Comparison of ENCODE assay signal across 10 mouse cellular contexts in genomic region chr5:93282446-93283107, GRCm38 (mm10). TPM values are rescaled to one million over a fixed set of nuclear protein-coding genes. Genes with fewer than 3 reads are reported as not detected.
A peak's percentile ranks its signal among the peaks of the same experiment; 100 is the strongest.
DNase-seq lines count a peak whose midpoint lies in the region; ATAC-seq and TF ChIP-seq lines count a peak whose summit lies in the region.
"Had no signal": no experiment of that assay in that cellular context is flagged by ENCODE, and none has a peak within 500 bp of the region (broad histone marks: within the 10 kb centered on the region; RNA-seq: fewer than 3 reads in every experiment).

No protein-coding gene starts in this region.

- H3K27ac ChIP-seq in intestine, embryonic 15.5 days: no peak overlapping the region
- H3K27ac ChIP-seq in lung, postnatal 0 days (ENCODE audit: low read length): peak overlapping the region; percentile 75
- no peak overlapping the region for H3K27ac ChIP-seq in hindbrain, embryonic 16.5 days (ENCODE audit: low read depth, low read length)

- H3K4me2 ChIP-seq in intestine, embryonic 15.5 days (replicated peaks): no peak overlapping the region
- no peak overlapping the region for H3K4me2 ChIP-seq in lung, postnatal 0 days (replicated peaks; ENCODE audit: low read depth, low read length)
- no peak overlapping the region for H3K4me2 ChIP-seq in hindbrain, embryonic 16.5 days (ENCODE audit: low read length)

- H3K9me3 ChIP-seq in intestine, embryonic 15.5 days: no peaks in the 10 kb centered on the region
- H3K9me3 ChIP-seq in lung, postnatal 0 days (ENCODE audit: low read length): no peaks in the 10 kb centered on the region
- no peaks in the 10 kb centered on the region for H3K9me3 ChIP-seq in hindbrain, embryonic 16.5 days (ENCODE audit: control insufficient read depth, low read length)
- H3K9me3 ChIP-seq: megakaryocyte, embryonic 14.5 days had no signal

- TF ChIP-seq CTCF in C2C12 (IDR thresholded peaks at IDR 0.05; ENCODE audit: control insufficient read depth, insufficient read depth, insufficient read length): no peak
- no peak for TF ChIP-seq CTCF in lung, postnatal 0 days (IDR thresholded peaks at IDR 0.05)

- no peak overlapping the region for H3K9ac ChIP-seq in intestine, embryonic 15.5 days
- no peak overlapping the region for H3K9ac ChIP-seq in lung, postnatal 0 days (replicated peaks; ENCODE audit: low read depth)
- H3K9ac ChIP-seq in hindbrain, embryonic 16.5 days (ENCODE audit: low read depth, low read length): no peak overlapping the region

- H3K79me2 ChIP-seq in C2C12 (ENCODE audit: control insufficient read depth, insufficient read depth): no peaks in the 10 kb centered on the region

- no peaks in the 10 kb centered on the region for H3K36me3 ChIP-seq in C2C12 (ENCODE audit: control insufficient read depth, insufficient read depth)
- H3K36me3 ChIP-seq in intestine, embryonic 15.5 days: no peaks in the 10 kb centered on the region
- H3K36me3 ChIP-seq in lung, postnatal 0 days (ENCODE audit: insufficient read depth, low read length): peaks cover 2% of the 10 kb centered on the region; the same call in 1 of the 2 replicates
- H3K36me3 ChIP-seq in hindbrain, embryonic 16.5 days (ENCODE audit: control insufficient read depth, insufficient read depth, low read length): no peaks in the 10 kb centered on the region

- H3K27me3 ChIP-seq in C2C12 (ENCODE audit: control insufficient read depth, insufficient read depth, insufficient read length): no peaks in the 10 kb centered on the region
- no peaks in the 10 kb centered on the region for H3K27me3 ChIP-seq in intestine, embryonic 15.5 days (replicated peaks)
- H3K27me3 ChIP-seq in lung, postnatal 0 days (replicated peaks; ENCODE audit: insufficient read depth, low read length): no peaks in the 10 kb centered on the region
- no peaks in the 10 kb centered on the region for H3K27me3 ChIP-seq in hindbrain, embryonic 16.5 days (replicated peaks; ENCODE audit: control insufficient read depth, insufficient read depth, low read length)
- H3K27me3 ChIP-seq: Patski had no signal

- H3K4me3 ChIP-seq in C2C12 (ENCODE audit: insufficient read depth, poor library complexity, severe bottlenecking): no peak overlapping the region
- H3K4me3 ChIP-seq in intestine, embryonic 15.5 days (replicated peaks): no peak overlapping the region
- no peak overlapping the region for H3K4me3 ChIP-seq in lung, postnatal 0 days (ENCODE audit: low read depth, low read length)
- H3K4me3 ChIP-seq in hindbrain, embryonic 16.5 days (ENCODE audit: low read length): no peak overlapping the region
- H3K4me3 ChIP-seq: megakaryocyte, embryonic 14.5 days had no signal

- peak; percentile 85 for DNase-seq in lung, postnatal 0 days (ENCODE audit: low spot score)
- no peak for DNase-seq in thymus, postnatal 0 days (ENCODE audit: low spot score)
- DNase-seq in cerebellum, postnatal 10 days: no peak
- DNase-seq in cerebellum, postnatal 25 days: no peak

- WGBS in intestine, embryonic 15.5 days: 73% methylated on average over 14 of the region's 14 CpGs
- 55% methylated on average over 14 of the region's 14 CpGs for WGBS in lung, postnatal 0 days
- 80% methylated on average over 14 of the region's 14 CpGs for WGBS in hindbrain, embryonic 16.5 days

- no peak overlapping the region for H3ac ChIP-seq in C2C12 (ENCODE audit: control insufficient read depth, insufficient read length, low read depth)

- ATAC-seq in common myeloid progenitor, adult 5-6 weeks (replicated peaks; ENCODE audit: low read depth, poor library complexity, severe bottlenecking): peak; percentile 47; the same call in 1 of the 2 replicates
- ATAC-seq in intestine, embryonic 15.5 days: peak; percentile 72
- peak; percentile 94 for ATAC-seq in lung, postnatal 0 days
- no peak for ATAC-seq in hindbrain, embryonic 16.5 days
- ATAC-seq: Patski had no signal

- TF ChIP-seq EP300 in lung, postnatal 0 days (IDR thresholded peaks at IDR 0.05): peak; percentile 72

- no peaks in the 10 kb centered on the region for H3K79me3 ChIP-seq in C2C12 (ENCODE audit: low read depth)

- no peaks in the 10 kb centered on the region for H3K4me1 ChIP-seq in intestine, embryonic 15.5 days (replicated peaks)
- no peaks in the 10 kb centered on the region for H3K4me1 ChIP-seq in lung, postnatal 0 days (ENCODE audit: insufficient read depth, low read depth, low read length)
- H3K4me1 ChIP-seq in hindbrain, embryonic 16.5 days (ENCODE audit: control insufficient read depth, insufficient read depth, low read depth, low read length): no peaks in the 10 kb centered on the region

TF ChIP-seq in C2C12, 6 proteins besides CTCF, POLR2A, EP300 and RAD21:
- TF ChIP-seq CEBPB (IDR thresholded peaks at IDR 0.05; ENCODE audit: low read depth): peak; percentile 11
- TF ChIP-seq MYOD1 (IDR thresholded peaks at IDR 0.05; ENCODE audit: control insufficient read depth, insufficient read length, low read depth): no peak

RNA-seq across cellular contexts. Expression of gene Ccng2, which starts 15.5 kb away (rescaled TPM):
- polyA plus RNA-seq in C2C12 (2012; fragmentation: generic; extraction: Trizol): 6.3 TPM
- total RNA-seq in common myeloid progenitor, adult 5-6 weeks (2017): 55.0 and 75.0 TPM in 2 replicates
- polyA plus RNA-seq in intestine, embryonic 15.5 days (2015; fragmentation: Nextera tagmentation; extraction: Ambion mirVana): 33.2 and 37.8 TPM in 2 replicates
- polyA plus RNA-seq in lung, postnatal 0 days (2015; fragmentation: Nextera tagmentation; extraction: Ambion mirVana): 50.2 and 51.2 TPM in 2 replicates
- polyA plus RNA-seq in thymus, postnatal 0 days (2015; fragmentation: Nextera tagmentation; extraction: Ambion mirVana): 120 and 123 TPM in 2 replicates
- polyA plus RNA-seq in hindbrain, embryonic 16.5 days (2015; fragmentation: Nextera tagmentation; extraction: Ambion mirVana): 63.3 and 66.6 TPM in 2 replicates
